Mouse (Mus musculus): Measurements from ENCODE around the gene Olfr147. TPM values are rescaled to one million over a fixed set of nuclear protein-coding genes. Genes with fewer than 3 reads are reported as not detected.
A peak's percentile ranks its signal among the peaks of the same experiment; 100 is the strongest.
"Not testable (repeated sequence)": the region's sequence is repeated elsewhere in the genome, so short reads cannot be mapped to it uniquely, and the experiment has no call there.

The Olfr147 gene
- total RNA-seq (2021) = not detected
- long read RNA-seq, experiment 1 = 0 reads
- long read RNA-seq, experiment 2 = 0 reads

DNA sequence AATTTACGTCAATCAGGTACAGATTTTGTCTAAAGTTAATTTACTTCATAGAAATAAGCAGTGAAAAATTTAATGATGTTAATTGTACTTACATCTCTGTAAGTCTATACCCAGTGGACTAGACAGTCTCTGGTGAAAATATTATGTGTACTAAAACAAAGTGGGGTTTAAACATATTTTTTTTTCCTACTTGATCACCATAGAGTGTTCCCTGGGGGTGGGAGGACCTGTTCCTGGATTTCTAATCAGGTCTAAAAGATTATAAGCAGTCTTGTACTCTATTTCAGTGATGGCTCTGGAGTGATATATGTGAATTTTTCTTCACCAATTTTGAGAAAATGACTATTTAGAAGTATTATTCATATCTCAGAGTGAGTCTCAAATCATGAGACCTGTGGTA, at the start of gene Olfr147:
Olfr147 (plus strand) TSS at position 301 of the 400 bp plus-strand sequence.
- intact Hi-C loops (cut with DNase I) = no loop called here
- DNase-seq = no peak

DNA sequence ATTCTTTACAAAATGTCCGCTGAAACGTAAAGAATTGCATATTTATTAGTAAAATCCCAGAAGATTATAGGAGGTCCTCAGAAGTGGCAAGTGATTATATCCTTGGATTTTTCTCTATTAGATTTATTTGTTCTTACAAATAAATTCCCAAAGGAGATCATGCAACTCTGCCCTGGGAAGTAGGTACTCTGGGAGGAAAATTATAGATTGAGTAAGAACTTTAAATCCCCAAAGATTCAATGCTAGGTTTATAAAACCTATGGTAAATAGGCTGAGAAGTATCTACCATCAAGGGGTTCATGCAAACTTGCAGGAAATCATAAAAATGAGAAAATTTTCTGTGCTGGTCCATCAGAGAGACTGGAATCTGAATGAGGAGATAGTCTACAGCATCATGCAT, 34.9 kb upstream of the Olfr147 start, which contains the start of gene Olfr250:
Olfr250 (plus strand) TSS at position 301 of the 400 bp plus-strand sequence.
- no peak for DNase-seq
- intact Hi-C loops (cut with DNase I) = no loop called here

DNA sequence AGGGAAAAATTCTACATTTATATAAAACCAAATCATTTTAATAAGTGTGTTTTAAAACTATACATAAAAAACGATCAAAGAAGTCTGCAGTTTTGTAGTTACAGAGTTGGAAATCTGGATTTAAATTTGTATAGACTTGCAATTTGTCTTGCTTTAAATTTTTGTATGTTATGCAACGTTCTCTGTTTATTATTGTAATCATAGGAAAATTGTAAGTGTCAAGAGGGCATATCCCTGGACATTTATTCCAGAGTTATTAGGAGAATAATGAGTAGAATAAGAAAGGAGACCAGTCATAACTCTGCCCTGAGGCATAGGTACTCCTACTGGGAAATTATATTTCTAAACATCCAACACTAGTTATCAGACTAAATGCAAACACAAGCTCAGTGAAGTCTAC, 24.7 kb upstream of the Olfr147 start, which contains the start of gene Olfr251:
Olfr251 (plus strand) TSS at position 301 of the 400 bp plus-strand sequence.
- intact Hi-C loops (cut with DNase I) = no loop called here
- no peak for DNase-seq

DNA sequence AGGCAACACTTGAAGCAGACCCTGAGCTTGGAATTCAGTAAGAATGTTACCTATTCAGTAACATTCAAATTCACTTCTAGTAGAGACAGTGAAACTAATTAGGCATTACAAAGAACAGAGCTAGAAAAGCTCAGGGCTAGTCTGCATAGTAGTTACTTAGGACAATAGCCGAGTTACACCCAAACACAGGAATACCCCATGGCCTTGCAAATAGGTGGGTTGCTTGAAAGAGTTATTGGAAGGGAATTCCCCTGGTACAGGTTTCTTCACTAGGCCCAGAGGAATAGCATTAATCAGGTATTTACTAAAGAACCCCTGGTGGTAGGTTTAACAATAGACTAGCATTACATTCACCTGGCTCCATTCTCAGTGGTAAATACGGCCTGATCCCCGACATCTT, 6.0 kb downstream of the Olfr147 start:
- intact Hi-C loops (cut with DNase I); DNase-seq: not testable (repeated sequence)

DNA sequence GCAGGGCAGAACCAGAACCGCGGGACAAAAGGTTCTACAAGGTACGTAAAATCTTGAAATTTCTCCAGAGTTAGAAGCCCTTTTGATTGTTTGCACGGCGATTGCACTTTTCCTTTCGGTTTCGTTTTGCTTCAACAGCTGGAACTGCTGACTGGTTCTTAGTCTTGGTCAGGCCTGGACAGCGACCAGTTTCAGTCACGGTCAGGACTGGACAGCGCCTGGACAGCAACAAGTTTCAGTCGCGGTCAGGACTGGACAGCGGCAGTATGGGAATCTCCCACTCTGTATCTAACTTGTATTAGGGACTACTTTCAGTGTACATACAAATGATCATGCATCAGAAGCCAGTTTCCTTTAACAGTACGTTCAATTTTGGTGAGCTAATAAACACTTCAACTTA, 12.0 kb downstream of the Olfr147 start:
- intact Hi-C loops (cut with DNase I) = not testable (repeated sequence)
- peak in 1 of 2 experiments; percentile 4 for DNase-seq

DNA sequence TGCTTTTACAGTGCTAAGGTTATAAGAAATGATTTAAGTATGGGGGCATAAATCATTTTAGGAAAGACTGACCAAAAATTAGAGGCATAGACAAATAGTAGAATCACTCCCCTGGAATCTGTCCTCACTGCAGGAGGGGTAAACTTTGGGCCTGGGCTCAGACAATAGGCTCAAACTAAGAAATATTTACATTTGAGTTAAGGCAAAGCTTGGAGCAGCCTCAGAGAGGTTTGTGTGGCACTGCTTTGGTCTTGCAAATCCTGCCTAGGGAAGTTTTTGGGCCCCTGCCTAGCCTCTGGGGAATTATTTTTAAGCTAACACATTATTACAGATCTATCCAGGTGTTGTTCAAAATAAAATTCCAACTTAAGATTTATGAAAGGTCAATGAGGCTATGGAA, 22.3 kb downstream of the Olfr147 start:
- no peak for DNase-seq
- intact Hi-C loops (cut with DNase I) = no loop called here

DNA sequence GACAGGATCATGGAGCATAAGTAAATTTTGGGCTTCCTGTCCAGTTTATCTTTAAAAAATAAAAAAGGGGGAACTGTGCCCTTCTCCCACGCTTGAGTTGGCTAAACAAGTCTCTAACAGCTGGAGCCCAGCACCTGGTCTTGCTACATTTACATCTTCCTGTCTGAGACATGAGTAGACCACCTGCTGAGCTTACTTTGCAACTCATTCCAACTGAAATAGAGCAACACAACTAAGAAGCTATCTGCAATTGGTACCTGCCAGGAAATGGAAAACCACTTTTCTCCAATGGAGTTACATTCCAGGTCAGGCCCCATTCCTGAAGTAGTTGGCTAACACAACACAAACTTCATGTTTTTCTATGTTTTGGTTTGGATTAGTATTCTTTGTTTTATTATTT, 25.5 kb downstream of the Olfr147 start:
- no peak for DNase-seq
- intact Hi-C loops (cut with DNase I) = no loop called here

DNA sequence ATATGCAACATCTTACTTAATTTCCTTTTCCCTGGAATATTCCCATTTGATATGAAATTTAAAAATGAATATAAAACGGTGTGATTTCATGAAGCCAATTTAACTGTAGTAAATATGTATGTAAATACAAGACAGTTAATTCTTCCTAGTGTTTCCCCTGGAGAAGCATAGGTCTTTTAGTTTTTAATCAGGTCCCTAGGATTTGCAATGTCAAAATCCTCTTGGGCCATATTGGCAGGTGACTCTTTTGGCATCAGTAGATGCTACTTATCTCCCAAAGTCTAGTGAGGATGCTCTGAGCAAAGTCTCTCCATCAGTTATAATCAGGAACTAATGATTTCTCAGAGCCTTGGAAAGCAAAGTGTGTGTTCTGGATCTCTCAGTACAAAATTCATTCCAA, 27.7 kb downstream of the Olfr147 start, which contains the start of gene Olfr901:
Olfr901 (plus strand) TSS at position 301 of the 400 bp plus-strand sequence.
- intact Hi-C loops (cut with DNase I) = no loop called here

DNA sequence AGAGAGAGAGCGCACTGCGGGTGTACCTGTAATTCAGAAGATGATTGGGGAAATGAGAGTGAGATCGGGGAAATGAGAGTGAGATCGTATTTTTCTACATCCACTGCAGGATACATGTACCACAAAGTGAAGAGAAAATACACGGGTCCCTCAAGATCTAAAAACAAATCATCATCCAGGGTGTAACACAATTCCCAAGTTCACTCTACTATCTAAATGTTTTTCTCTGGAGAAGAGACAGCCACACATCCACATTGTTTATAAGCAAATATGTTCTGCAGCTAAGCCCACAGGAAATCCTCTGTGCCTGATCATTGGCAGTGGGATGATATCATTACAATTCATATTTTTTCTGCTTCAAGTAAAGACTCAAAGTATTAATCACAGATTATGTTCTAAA, 45.9 kb downstream of the Olfr147 start, which contains the start of gene Olfr902:
Olfr902 (plus strand) TSS at position 301 of the 400 bp plus-strand sequence.
- no peak for DNase-seq
- intact Hi-C loops (cut with DNase I) = no loop called here

More for the DNA sequence above, 27.7 kb downstream of the Olfr147 start, which contains the start of gene Olfr901:
- no peak for DNase-seq

Other genes with a start within 250 kb of the Olfr147 start
- gene Olfr891, start 220.9 kb upstream of the Olfr147 start, total RNA-seq (2021) = not detected
- gene Olfr893, start 193.3 kb upstream of the Olfr147 start, total RNA-seq (2021) = not detected
- not detected for gene Olfr894, start 183.6 kb upstream of the Olfr147 start, total RNA-seq (2021)
- gene Olfr143, start 148.9 kb upstream of the Olfr147 start, total RNA-seq (2021) = not detected
- not detected for gene Olfr895, start 133.8 kb upstream of the Olfr147 start, total RNA-seq (2021)
- not detected for gene Olfr896-ps1, start 110.6 kb upstream of the Olfr147 start, total RNA-seq (2021)
- gene Olfr25, start 72.6 kb upstream of the Olfr147 start, total RNA-seq (2021) = not detected
- not detected for gene Olfr898, start 53.3 kb upstream of the Olfr147 start, total RNA-seq (2021)
- gene Olfr250, start 34.8 kb upstream of the Olfr147 start, total RNA-seq (2021) = not detected
- not detected for gene Olfr251, start 24.6 kb upstream of the Olfr147 start, total RNA-seq (2021)
- not detected for gene Olfr901, start 27.8 kb downstream of the Olfr147 start, total RNA-seq (2021)
- gene Olfr902, start 46.0 kb downstream of the Olfr147 start, total RNA-seq (2021) = not detected
- gene Olfr904, start 61.4 kb downstream of the Olfr147 start, total RNA-seq (2021) = not detected
- gene Olfr905, start 69.4 kb downstream of the Olfr147 start, total RNA-seq (2021) = not detected
- not detected for gene Olfr906, start 85.4 kb downstream of the Olfr147 start, total RNA-seq (2021)
- not detected for gene Olfr907, start 94.1 kb downstream of the Olfr147 start, total RNA-seq (2021)
- not detected for gene Olfr911-ps1, start 119.9 kb downstream of the Olfr147 start, total RNA-seq (2021)
- not detected for gene Olfr910, start 136.2 kb downstream of the Olfr147 start, total RNA-seq (2021)
- not detected for gene Olfr912, start 178.5 kb downstream of the Olfr147 start, total RNA-seq (2021)
- not detected for gene Olfr913, start 191.1 kb downstream of the Olfr147 start, total RNA-seq (2021)
- gene Olfr914, start 203.4 kb downstream of the Olfr147 start, total RNA-seq (2021) = not detected

Data from heart, postnatal 14 days (tissue).